Mouse (Mus musculus) left cerebral cortex, postnatal 14 days (tissue): ENCODE measurements around the gene Fyn. TPM values are rescaled to one million over a fixed set of nuclear protein-coding genes. Genes with fewer than 3 reads are reported as not detected.

ENCODE experiments used
- DNase-seq, 2 experiments: peaks; one replicate each; pipeline ENCODE4 v3.0.0; 2021 to 2022; ENCODE audit warnings: low spot score in 2 of 2, mixed read lengths in 1 of 2
- intact Hi-C: fragments of 180-260 bp; cut with DNase I; formaldehyde crosslinking; loops from one replicate; pipeline ENCODE4 v1.15.1; 2025
- total RNA-seq, 2 experiments: library from RNA; stranded (reverse); gene quantifications; 2 replicates each; pipeline ENCODE4 v1.2.3; 2021

The Fyn gene
- total RNA-seq, 2 experiments from 2014 or later, result 163 to 176 TPM

DNA sequence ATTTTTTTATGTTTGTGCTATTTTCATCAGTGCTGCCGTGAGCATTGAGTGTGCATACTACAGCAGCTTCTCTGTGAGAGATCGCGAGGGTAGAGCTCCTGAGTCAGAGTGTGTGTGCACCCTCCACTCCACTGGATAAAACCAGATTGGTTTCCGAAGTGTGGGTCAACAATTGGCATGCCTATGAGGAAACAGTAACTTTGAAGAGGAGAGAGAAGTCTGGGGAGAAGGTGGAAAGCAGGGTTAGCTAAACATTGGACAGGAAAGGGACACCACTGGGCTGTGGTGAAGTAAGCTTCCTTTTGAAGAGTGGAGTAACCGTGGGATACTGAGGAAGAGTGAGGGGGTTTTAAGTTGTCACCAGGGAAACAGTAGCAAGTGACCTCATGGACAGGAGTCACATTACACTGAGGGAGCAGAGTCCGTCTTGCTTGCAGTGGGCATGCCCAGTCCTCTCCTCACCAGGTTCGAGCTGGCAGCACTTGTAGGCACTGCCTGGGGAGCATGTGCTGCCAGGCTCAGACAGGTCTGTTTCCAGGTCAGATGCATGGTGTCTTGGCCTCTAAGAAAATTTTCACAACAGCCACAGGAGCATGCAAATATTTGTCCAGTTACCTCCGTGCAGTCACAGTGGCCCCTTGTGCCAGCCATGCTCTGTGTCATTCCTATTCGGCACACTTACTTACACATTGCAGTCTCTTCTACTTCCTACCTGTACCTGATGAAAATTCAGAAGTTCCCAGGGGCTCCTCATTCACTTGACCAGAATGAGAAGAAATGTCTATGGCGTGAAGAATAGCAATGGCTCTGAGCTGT is 37.5 kb downstream of the Fyn start:
- DNase-seq, result no peak
- intact Hi-C loops, result no loop called here

DNA sequence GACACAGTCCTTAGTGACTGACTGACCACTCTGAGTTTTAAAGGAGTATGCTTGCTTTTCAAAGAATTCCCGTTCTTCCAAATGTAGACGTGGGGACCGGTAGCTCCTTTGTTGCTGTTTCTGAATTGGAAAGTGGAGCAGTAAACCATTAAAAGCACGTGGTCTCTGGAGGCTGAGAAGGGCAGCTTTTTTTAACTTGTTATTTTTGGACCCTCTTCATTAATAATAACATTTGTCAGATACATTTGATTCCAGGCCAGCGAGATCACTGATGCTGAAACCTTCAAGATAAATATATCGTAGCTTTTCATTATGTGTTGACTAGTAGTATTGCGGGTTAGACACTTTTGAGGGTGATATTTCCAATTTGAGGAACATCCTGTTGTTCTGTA is 38.1 kb downstream of the Fyn start:
- DNase-seq, result no peak
- intact Hi-C loops, result no loop called here

DNA sequence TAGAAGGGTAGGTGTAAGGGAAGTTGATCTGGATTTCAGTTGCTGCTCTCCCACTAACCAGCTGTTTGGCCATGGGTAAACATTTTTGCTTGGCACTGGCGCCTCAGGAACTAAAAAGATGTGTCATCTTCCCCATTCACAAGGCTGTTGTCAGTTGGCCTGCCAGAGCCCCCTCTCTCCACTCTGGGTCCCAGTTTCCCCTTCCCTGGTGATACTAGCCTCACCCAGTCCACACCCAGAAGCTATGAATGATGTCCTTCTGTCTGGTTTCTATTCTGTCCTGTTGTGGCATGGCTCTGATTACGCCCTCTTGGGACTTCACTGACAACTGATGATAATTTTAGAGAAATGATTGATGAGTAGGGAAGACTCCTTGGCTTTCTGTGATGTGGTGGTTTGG is 38.9 kb downstream of the Fyn start:
- intact Hi-C loops, result no loop called here
- no peak for DNase-seq

GRCm38 (mm10) chr10:39409602-39410001 is 40.9 kb downstream of the Fyn start:
- no peak for DNase-seq
- intact Hi-C loops, result no loop called here

- intact Hi-C loops, result no loop called here
- no peak for DNase-seq
Measured at GRCm38 (mm10) chr10:39410151-39410649, 41.5 kb downstream of the Fyn start.

DNA sequence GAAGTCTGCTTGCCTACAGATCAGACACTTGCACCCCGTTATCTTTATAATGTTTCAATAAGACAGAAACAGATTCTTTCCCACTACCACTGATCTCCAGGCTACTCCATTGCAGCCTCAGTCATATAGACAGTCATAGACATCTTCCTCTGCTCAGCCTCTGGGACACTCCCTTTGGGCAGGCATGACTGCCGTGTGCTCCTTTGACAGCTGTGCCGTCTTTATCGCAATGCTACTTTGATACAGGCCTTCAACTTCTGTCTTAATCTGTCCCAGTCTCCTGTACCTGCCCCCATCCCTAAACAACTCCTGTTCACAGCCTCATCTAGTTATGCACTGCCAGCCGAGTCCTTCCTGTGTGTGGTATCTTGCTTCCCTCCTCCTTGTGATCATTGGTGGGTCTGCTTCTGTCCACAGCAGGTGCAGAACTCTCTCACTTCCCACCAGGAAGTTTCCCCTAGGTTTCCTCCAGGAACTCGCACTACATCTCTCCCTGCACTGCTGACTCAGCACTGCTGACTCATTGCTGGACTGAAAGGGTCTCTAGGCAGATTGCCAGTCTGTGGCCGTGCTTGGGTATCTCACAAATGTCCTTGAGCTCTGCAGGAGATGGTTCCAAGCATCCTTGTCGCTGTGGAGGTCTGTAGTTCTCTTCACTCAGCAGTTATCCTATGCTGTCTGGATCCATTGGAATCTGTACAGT is 43.4 kb downstream of the Fyn start:
- intact Hi-C loops, result no loop called here
- DNase-seq, result no peak

GRCm38 (mm10) chr10:39412826-39413620 is 44.4 kb downstream of the Fyn start:
- intact Hi-C loops, result no loop called here

GRCm38 (mm10) chr10:39414068-39414467 is 45.4 kb downstream of the Fyn start:
- intact Hi-C loops, result no loop called here
- DNase-seq, result no peak

More at GRCm38 (mm10) chr10:39412826-39413620, 44.4 kb downstream of the Fyn start:
- DNase-seq, result no peak

DNA sequence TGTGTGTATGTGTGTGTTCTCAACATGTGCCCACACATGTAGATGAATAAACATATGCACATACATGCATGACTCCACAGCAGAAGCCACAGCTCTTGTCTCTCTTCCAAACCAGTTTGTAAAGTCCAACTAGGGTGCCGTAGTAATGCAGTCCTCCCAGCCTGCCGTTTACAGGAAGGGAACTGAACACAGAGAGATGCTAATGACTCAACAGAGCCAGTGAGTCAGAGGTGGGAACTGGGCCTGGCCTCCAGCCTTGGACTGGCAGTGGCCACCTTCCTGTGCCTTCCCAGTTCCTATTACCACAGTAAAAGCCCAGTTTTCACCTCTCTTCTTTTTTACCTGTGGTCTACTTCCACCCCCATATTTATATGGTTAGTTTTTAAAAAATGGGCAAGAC is 46.9 kb downstream of the Fyn start:
- intact Hi-C loops, result no loop called here
- no peak for DNase-seq

DNA sequence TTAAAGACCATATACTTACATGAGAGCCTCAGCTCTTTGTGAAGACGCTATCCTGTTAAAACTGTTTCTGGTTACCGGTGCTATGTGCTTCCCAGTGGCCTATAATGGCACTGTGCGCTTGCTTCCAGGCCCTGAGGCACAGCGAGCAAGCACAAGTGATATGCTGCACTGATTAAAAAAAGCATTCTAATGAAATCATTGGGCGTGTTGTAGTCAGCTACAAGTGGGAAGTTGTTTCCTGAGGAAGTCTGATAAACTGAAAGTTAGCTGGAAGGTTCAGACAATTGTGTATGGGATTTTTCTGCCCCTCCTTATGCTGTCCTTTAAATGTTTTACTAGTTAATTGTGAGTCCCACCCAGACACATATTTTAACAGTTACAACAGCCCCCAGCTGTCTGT is 49.0 kb downstream of the Fyn start:
- intact Hi-C loops, result no loop called here

GRCm38 (mm10) chr10:39418395-39418794 is 49.7 kb downstream of the Fyn start:
- intact Hi-C loops, result no loop called here

More for the DNA sequence above, 49.0 kb downstream of the Fyn start:
- DNase-seq, result no peak

DNA sequence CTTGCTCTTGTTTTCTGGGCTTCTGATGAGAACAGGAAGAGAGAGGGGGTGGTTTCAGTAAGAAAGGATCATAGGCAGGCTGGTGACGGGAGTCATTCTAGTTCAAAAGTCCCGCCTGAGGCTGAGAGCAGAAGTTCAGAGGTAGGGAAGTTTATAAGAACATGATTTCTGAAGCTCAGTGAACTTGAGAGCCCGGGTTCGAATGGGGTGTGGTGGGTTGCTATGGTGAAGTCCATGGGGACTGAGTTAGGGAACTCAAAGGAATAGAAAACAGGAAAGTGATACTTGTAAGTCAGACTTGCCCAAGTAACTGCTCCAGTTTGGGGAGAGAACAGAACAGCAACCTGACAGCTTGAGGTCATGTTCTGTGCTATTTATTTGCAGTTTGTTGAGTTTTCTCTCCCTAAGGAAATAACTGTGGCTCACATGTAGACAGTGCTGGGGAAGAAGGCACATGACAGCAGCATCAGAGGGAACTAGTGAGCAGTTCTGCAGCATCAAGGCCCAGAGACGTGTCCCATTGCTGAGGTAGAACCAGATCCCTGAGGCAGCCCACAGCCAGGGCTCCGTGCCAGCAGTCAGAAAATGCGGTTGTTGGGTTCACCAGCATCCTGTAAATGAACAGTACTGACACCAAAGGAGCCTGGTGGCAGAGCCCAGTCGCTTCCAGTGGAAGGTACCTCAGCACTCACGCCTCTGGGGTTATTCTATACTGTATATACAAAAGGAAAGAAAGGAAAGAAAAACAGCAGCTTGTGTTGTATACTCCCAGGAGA is 52.4 kb downstream of the Fyn start:
- no peak for DNase-seq
- intact Hi-C loops, result loop anchor here (5.0 kb wide), 1 partner anchor 49 kb away; no protein-coding TSS in a partner anchor

More at GRCm38 (mm10) chr10:39418395-39418794, 49.7 kb downstream of the Fyn start:
- DNase-seq, result no peak

DNA sequence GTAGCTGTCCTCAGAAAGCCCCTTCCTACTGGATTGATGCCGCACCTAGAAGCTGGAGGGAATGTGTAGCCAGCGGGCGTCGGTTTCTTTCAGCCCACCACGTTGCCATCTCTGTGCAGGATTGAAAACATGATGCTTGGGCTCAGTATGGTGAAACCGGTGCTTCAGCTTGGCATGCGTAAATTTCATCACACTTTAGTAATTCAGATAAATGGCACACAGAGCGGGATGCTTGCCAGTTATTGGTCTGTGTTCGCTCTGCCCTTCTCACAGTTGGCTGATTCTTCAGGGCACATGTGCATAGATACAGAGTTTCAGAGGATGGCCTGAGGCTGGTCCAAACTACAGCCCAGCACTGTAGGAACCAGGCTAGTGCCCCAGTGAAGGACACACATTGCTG is 53.1 kb downstream of the Fyn start:
- DNase-seq, result no peak
- intact Hi-C loops, result loop anchor here (5.0 kb wide), 1 partner anchor 49 kb away; no protein-coding TSS in a partner anchor

- DNase-seq, result no peak
- intact Hi-C loops, result loop anchor here (5.0 kb wide), 1 partner anchor 52 kb away; no protein-coding TSS in a partner anchor
Measured at GRCm38 (mm10) chr10:39424643-39425042, 56.0 kb downstream of the Fyn start.

- no peak for DNase-seq
- intact Hi-C loops, result no loop called here
Measured at GRCm38 (mm10) chr10:39426033-39426432, 57.4 kb downstream of the Fyn start.

GRCm38 (mm10) chr10:39426833-39427490 is 58.3 kb downstream of the Fyn start:
- DNase-seq, result no peak
- intact Hi-C loops, result no loop called here

DNA sequence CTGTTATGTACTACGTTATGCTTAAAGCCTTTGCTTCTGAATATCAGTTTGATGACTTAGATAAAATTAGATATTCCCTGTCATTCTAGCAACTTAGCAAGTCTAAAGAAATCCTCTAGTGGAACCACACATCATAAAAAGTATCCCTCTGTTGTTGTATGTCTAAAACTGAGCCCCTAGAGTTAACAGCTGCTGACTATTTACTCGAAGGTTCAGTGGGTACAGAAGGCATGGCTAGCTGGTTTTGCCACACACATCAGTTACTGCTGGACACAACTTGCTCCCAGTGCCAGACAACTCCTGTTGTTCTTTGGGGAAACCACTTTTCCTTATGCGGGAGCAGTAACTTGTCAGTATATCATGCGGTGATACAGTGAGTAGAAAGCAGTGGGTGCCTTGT is 61.0 kb downstream of the Fyn start:
- intact Hi-C loops, result no loop called here
- no peak for DNase-seq

GRCm38 (mm10) chr10:39430074-39430764 is 61.6 kb downstream of the Fyn start:
- no peak for DNase-seq
- intact Hi-C loops, result no loop called here
